Mouse (Mus musculus): ENCODE results near the gene Cpne9.
"Not testable (repeated sequence)": the region's sequence is repeated elsewhere in the genome, so short reads cannot be mapped to it uniquely, and the experiment has no call there.

The Cpne9 gene

DNA sequence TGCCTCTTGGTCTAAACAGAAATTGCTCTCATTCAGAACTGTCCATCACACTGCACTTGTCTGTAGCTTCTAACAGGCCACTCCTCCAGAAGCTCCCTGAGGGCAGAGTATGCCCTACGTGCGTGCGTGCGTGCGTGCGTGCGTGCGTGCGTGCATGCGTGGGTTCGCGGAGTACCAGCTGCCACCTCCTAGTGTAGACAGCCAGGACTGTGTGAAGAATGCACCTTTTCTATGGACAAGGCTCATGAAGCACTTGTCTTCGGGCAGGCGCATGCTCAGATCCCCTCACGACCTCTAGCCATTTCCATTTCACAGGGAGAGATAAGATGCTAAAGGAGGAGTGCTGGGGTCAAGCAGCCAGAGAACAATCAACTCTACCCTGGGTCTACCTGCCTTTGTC, 7.2 kb downstream of the Cpne9 start:
- no peak for DNase-seq (ENCODE audit: low spot score in 2 of 2)

DNA sequence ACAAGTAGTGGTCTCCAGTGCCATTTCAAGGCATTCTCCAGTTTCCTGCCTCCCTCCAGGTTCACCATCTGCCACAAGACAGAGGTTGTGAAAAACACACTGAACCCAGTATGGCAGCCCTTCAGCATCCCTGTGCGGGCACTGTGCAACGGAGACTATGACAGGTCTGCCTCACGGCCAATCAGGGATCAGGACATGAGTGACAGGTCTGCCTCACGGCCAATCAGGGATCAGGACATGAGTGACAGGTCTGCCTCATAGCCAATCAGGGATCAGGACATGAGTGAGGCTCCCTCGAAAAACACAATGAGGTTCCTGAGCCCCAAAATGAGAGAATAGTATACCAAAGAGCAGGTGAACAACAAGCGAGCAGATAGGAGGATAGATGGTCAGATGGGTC, 8.2 kb downstream of the Cpne9 start:
- no peak for DNase-seq (ENCODE audit: low spot score in 2 of 2)

DNA sequence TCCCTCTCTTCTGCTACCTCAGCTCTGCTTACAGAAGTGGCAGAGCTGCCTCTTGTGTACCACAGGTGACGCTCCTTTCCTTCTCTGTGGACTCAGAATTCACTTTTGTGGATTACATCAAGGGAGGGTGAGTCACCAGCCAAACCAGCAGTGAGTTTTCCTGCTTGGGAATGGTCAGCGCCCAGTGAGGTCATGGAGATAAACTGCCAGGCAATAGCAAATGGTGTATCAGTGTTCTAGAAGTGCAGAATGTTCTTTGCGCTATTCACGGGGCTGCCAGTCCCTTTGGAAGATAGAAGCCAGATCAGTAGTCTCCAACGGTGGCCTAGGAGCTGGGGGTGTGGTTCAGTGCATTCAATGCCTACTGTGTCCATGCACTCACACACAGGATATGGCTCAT, 10.8 kb downstream of the Cpne9 start:
- DNase-seq (ENCODE audit: low spot score in 2 of 2) = no peak

- DNase-seq (ENCODE audit: low spot score in 2 of 2) = no peak
These were observed 13.9 kb downstream of the Cpne9 start for GRCm38 (mm10) chr6:113296046-113296445.

DNA sequence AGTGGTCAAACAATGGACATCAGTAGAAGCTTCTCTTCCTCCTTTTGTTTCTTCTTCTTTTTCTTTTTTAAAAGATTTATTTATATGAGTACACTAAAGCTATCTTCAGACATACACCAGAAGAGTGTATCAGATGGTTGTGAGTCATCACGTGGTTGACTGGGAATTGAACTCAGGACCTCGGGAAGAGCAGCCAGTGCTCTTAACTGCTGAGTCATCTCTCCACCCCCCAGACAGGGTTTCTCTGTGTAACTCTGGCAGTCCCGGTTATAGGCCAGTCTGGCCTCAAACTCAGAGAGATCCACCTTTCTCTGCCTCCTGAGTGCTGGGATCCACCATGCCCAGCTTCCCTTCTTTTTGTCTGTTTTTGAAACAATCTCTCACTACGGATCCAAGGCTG, 14.5 kb downstream of the Cpne9 start:
- no peak for DNase-seq (ENCODE audit: low spot score in 2 of 2)

- DNase-seq (ENCODE audit: low spot score in 2 of 2) = no peak
These were observed 19.2 kb downstream of the Cpne9 start for GRCm38 (mm10) chr6:113301350-113301749.

- DNase-seq (ENCODE audit: low spot score in 2 of 2) = no peak
These were observed 20.2 kb downstream of the Cpne9 start for GRCm38 (mm10) chr6:113302258-113302657.

DNA sequence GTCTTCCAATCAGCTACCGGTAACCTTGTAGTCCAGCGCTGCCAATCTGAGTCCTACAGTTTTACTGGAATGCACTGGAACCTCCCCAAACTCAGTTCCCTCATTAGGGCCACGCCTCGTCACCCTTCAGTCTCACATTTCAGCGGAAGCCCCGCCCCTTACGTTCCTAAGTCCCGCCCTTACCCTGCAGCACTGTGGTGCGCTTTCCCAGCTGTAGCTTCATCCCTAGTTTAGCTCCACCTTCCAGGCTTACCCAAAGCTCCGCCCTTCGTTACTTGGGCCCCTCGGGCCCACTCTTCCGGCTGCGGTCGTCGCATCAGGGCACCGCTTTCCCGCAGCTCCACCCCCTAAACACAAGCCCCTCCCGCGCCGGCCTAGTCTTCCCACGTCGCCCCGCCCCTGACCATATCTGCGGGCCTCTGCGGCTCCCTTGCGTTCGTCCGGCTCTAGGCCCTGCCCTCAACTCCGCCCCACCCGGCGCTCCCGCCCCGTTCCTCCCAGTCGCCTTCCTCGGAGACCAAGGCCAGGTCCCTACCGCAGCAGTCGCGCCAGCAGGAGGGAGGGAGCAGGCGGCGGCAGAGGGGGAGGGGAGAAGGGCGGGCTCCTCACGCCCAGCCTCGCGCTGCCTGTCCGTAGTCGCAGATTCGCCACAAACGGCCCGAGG, 24.3 kb downstream of the Cpne9 start:
- DNase-seq (ENCODE audit: low spot score in 2 of 2) = peak; percentile 100

- DNase-seq (ENCODE audit: low spot score in 2 of 2) = no peak
These were observed 24.9 kb downstream of the Cpne9 start, which contains the start of gene Brpf1 for GRCm38 (mm10) chr6:113306986-113307349. TSS of gene Brpf1 (plus strand) at chr6:113307137.

DNA sequence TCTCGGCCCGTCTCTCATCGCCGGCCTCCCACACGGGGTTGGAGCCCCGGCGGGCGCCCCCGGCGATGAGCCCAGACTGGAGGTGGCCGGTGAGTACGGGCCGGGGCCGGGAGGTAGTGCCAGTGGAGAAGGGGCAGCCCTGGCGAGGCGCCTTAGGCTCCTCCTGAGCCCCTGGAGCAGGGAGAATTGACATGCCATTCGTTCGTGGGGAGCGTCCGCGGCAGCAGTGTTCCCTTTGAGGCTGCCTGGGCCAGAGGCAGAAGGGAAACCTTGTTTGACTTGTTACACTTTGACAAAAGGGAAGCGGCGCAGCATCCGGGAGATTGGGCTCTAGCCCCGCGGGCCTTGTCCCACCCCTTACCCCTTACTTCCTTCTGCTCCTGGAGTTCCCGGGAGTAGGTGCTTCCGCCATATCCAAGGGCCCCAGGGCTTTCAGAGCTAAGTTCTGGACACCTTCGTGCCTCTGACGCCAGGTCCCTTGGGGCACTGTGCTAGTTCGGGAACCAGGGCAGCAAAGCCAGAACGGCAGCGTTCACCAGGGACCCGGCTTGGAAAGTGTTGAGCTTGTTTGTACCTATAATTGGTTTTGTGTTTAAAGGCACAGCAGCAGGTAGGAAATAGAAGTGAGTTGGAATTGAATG, 25.5 kb downstream of the Cpne9 start:
- peak in 1 of 2 experiments; percentile 40 for DNase-seq (ENCODE audit: low spot score in 2 of 2)

- DNase-seq (ENCODE audit: low spot score in 2 of 2) = no peak
These were observed 26.0 kb downstream of the Cpne9 start for GRCm38 (mm10) chr6:113308141-113308540.

DNA sequence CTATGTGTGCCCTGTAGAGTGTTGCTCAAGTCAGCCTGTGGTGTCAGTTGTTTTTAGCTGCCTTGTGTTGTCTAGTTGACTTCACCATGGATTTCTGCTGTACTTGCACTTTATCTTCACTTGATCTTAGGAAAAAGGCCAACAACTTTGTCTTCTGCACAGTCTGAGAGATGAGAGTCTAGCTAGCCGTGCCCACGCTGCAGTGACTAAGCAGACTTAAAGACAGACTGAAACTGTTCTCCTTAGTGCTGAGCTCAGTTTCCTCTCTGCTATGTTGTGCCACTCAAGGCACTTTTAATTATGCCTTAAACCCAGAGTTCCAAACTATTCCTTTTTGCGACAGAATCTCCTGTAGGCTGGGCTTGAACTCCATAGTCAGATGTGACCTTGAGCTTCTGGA, 33.9 kb downstream of the Cpne9 start:
- DNase-seq (ENCODE audit: low spot score in 2 of 2) = no peak

- DNase-seq (ENCODE audit: low spot score in 2 of 2) = peak; percentile 98
These were observed 44.6 kb downstream of the Cpne9 start, which contains the start of gene Ogg1 for GRCm38 (mm10) chr6:113326533-113327315. TSS of gene Ogg1 (plus strand) at chr6:113326972.

- no peak for DNase-seq (ENCODE audit: low spot score in 2 of 2)
These were observed 47.3 kb downstream of the Cpne9 start for GRCm38 (mm10) chr6:113329396-113329795.

DNA sequence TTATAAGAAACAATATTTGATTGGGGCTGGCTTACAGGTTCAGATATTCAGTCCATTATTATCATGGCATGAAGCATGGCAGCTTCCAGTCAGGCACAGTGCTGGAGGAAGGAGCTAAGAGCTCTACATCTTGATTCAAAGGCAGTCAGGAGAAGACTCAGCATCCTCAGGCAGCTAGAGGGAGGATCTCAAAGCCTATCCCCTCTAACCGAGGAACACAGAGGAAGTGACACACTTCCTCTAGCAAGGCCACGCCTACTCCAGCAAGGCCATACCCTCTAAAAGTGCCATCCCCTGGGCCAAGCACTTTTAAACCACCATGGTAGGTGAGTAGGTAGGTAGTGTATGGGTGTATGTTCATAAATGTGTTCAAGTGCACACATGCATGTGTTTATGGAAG, 48.4 kb downstream of the Cpne9 start:
- DNase-seq (ENCODE audit: low spot score in 2 of 2) = no peak

DNA sequence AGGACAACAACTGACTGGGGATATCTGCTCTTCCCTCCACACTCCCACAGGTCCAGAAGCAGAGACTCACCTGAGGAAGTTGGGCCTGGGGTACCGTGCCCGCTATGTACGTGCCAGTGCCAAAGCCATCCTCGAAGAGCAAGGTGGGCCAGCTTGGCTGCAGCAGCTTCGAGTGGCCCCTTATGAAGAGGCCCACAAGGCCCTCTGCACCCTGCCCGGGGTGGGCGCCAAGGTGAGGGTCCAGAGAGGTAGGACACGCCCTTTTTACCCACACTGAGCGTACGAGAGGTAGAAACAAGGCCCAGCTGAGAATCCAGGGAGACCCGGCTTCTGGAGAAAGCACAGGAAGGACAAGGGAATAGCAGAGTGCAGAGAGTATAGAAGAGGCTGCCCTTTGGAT, 49.6 kb downstream of the Cpne9 start:
- DNase-seq (ENCODE audit: low spot score in 2 of 2) = no peak

DNA sequence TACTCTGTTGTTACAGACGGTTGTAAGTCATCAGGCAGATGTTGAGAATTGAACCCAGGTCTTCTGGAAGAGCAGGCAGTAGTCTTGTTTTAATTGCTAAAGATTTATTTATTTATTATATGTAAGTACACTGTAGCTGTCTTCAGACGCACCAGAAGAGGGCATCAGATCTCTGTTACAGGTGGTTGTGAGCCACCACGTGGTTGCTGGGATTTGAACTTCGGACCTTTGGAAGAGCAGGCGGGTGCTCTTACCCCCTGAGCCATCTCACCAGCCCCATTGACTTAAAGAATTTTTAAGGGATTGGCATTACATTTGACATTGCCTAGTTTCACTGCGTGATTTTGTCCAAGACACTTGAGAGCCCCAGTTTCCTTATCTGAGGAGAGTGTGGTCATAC, 50.6 kb downstream of the Cpne9 start:
- not testable (repeated sequence) for DNase-seq (ENCODE audit: low spot score in 2 of 2)

- no peak for DNase-seq (ENCODE audit: low spot score in 2 of 2)
These were observed 51.2 kb downstream of the Cpne9 start for GRCm38 (mm10) chr6:113333137-113333950.

DNA sequence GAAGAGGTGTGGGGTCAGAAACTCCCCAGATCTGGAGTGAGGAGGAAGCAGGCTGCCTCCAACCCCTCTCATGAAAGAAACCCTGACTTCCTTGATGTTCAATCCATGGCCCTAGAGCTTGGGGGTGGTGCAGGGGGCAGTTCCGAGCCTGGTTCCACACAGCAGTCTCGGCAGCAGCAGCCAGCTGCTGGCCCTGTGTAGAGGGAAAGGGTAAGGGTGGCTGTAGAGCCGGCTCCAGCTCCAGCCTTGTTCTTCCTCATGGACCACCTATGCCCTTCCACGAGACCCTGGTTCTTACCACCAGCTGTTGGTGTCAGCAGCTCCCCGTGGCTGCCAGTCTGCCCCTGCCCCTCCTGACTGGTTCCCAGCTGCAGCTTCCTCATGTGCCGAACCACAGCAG, 52.1 kb downstream of the Cpne9 start:
- DNase-seq (ENCODE audit: low spot score in 2 of 2) = no peak

GRCm38 (mm10) chr6:113336852-113337620, 54.9 kb downstream of the Cpne9 start:
- DNase-seq (ENCODE audit: low spot score in 2 of 2) = no peak

DNA sequence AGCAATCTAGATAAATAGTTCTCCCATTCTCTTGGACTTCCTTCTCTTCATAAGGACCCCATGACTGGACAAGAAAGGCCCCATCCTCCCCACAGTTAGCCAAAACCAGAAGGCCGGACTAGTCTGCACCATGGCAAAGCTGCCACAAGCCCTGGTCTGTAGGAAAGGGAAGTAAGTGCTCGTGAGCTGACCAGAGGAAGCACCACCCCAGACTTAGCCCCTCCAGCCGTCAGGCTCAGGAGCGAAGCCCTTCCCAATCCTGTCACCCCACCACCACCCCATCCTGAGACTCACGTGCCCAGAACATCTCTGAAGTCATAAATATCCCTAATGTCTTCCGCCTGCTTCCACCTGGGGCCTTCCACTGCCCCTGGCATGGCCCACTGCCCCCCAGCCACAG, 59.5 kb downstream of the Cpne9 start:
- DNase-seq (ENCODE audit: low spot score in 2 of 2) = no peak
